Mouse (Mus musculus) testis, postnatal 10 days (tissue): ENCODE results near the gene Smad9.

Experiments
- DNase-seq: peaks from one replicate; pipeline ENCODE4 v3.0.0; 2021; ENCODE audit warnings: low spot score

The Smad9 gene

DNA sequence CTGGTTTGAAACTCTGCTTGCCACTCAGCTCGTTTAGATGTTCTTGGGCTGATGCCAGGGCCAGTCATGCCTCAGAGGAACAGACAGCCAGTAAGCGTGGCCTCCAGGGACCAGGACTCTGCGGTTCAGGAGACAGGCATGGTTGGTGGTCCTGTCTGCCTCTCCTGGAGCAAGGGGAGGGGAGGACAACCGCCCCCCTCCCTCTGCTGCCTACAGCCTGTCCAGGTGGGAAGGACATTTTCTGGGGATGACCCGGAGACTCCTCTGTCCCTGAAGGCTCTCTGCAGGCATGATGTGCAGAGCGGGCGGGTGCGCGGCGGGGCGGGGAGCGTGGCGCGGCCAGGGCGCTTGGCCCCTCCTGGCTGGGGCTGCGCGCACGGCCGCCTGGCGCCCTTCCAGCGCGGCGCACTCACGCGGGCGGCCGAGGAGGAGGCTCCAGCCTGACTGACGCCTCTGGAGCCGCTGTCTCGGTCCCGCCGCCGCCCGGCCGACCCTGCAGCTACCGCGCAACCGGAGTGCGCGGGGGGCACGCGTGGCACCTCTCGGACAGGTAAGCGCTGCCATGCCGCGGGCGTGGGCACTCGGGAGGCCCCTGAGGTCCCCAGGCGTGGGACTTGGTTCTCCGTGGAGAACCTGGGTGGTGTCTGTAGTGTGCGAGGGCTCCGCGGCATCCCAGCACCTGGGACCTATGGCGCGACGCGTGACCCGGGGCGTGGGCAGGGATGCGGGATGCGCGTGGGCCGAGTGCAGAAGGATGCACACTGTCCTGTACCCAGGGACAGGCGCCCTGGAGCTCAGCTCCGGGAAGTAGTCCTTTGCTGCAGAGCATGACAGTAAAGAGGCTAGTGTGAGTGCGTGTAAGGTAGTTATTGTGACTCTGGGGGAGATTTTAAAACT, at the start of gene Smad9:
Gene Smad9 (plus strand): TSS at position 438 of the 897 bp plus-strand sequence.
- peak; percentile 69 for DNase-seq

DNA sequence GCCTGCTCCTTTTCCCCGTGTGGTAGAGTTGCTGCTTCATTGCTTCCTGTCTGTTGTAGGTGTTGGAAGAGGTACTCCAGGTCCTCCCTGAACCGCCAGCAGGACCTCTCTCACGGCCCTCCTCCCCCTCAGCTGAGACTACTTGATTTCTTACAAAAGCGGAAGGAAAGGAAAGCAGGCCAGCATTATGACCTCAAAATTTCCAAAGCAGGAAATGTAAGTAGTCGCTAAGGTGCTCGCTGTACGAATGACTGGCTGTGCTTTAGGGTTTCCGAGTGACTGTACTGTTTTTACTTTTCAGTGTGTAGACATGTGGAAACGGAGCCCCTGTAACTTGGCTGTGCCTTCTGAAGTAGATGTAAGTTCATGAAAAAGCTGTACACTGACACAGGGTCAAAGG, 46.4 kb upstream of the Smad9 start:
- DNase-seq: no peak

DNA sequence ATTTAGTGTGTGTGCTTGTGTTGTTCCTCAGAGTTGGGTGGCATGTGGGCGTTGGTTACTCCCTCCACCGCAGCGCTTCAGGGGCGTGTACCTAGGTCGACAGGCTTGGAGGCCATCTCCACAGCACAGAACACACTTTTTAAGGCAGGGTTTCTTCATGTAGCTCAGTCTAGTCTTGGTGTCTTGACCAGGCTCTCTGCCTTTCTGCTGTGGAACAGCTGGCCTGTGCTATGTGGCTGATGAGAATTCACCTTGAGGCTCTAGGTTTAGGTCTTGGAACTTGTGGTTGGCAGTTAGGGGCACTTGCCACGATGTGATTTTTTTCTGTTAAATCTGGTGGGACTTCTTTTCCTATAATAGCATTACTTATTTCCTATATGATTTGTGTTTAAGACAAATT, 41.1 kb upstream of the Smad9 start, which contains the start of gene Gm21958:
Gene Gm21958 (minus strand): TSS at position 101 of the 400 bp plus-strand sequence.
- no peak for DNase-seq

DNA sequence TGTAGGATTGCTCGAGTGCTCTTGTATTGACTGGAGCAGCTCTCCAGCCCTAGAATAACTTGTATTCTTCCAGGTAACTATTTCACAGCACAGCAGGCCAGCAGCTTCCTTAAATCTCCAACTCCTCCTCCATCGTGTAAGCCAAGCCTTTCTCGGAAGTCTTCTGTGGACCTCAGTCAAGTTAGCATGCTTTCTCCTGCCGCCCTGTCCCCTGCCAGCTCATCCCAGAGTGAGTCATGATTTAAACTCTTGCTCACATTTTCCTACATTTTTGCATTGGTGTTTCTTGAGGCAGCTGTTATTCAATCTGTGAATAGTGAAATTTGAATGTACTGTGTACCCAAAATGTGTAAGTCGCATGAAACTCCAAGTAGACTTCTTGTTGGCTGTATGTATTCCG, 39.9 kb upstream of the Smad9 start:
- DNase-seq: no peak

DNA sequence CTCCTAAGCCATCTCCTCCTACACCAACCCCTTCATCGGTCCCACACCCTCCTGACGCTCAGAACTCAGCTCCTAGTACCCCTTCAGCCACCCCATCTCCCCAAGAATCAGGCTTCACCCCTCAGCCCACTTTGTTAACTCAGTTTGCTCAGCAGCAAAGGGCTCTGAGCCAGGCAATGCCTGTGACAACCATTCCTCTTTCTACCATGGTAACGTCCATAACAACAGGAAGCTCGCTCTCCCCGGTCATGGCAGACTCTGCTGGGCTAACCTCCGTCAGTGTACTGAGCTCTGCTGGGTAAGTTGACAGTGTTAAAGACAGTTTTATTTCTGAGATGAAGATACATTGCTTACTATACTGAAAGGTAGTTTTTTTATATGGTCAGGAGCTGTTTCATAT, 38.0 kb upstream of the Smad9 start:
- DNase-seq: no peak

DNA sequence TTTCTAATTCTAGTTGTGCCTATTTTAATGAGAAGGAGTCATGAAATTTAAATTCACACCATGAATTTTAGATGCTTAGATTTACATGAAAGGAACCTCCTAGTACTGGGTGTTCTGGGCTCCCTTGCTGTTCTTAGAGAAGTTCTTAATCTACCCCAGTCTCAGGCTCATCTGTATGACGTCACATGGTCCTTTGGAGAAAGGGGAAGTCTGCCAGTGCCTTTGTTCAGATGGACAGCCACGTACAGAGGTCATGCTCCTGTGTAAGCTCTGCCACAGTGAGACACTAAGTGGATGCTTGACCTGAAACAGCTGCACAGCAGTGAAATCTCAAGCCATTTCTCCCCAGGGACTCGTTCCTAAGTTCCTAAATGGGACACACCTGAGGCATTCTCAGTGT, 36.4 kb upstream of the Smad9 start:
- no peak for DNase-seq

DNA sequence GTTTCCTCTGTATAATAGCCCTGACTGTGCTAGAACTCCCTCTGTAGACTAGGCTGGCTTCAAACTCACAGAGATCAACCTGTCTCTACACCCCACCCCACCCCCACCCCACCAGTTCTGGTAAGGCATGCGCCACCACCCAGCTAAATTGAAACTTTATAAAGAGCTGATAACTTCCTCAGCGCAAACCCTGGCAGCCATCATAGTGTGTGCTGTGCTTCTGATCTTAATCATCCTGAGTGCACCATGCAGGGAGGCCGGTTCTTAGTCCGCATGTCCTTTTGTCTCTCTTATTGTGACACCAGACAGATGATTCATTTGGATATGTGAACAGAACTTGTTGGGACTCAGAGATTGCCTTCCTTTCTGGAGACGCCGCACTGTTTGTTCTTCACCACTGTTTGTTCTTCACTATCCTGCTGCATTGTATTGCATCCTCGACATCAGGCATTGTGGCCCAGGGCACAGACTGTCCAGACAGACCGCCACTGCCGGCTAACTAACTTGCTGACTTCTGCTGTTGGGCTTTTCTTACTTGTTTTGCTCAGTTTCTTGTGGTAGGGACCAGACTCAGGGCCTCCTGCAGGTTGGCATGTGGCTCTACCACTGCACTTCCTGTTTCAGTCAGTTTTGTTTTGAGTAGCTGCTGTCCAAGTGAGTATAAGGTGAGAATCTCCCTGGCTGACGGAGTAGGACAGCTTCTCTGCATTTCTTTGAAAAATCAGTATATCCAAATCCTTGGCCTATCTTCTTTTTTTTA, 31.5 kb upstream of the Smad9 start:
- no peak for DNase-seq

DNA sequence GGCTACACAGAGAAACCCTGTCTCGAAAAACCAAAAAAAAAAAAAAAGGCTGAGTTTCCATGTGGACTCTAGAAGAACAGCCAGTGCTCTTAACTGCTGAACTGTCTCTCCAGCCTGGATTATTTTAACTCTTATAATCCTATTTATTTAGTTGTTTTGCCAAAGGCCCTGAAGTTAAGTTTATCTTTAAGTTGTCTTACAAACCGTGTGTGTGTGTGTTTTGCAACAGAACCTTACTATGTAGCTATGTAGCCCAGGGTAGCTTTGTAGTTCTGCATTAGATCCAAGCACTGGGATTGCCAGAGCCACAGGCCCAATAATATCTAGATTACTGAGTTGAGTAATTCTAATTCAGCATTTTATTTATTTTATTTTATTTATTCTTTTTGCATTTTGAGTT, 30.0 kb upstream of the Smad9 start:
- no peak for DNase-seq

DNA sequence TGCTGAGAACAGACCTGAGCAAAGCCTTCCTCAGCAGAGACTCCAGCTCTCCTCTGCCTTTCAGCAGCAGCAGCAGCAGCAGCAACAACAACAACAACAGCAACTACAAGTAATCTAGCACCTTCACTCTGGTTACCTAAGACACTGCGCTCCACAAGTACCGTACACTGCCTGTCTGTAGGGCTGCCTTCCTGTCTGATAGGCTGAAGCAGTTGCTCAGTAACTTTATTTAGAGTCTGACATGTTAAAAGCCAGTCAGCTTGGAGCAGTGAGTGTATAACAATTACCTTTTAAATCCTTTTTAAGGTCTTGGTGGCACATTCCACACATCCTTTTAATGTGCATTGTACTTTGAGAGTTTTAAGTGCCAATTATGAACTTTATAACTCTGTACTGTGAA, 27.8 kb upstream of the Smad9 start:
- DNase-seq: no peak

DNA sequence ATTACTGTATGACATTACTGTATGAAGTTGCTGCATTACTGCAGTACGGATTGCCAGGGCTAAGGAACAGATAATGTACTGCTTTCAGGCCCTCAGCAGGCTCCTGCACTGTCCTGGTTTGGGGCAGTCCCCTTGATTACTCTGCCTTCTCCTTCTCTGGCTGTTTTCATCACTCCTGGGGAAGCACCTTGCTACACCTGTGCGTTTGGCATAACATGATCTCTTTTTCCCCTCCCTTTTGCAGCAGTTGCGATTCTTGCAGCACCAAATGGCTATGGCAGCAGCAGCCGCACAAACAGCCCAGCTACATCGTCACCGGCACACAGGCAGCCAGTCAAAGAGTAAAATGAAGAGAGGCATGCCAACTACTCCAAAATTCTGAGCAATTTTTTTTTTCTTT, 27.3 kb upstream of the Smad9 start:
- no peak for DNase-seq

DNA sequence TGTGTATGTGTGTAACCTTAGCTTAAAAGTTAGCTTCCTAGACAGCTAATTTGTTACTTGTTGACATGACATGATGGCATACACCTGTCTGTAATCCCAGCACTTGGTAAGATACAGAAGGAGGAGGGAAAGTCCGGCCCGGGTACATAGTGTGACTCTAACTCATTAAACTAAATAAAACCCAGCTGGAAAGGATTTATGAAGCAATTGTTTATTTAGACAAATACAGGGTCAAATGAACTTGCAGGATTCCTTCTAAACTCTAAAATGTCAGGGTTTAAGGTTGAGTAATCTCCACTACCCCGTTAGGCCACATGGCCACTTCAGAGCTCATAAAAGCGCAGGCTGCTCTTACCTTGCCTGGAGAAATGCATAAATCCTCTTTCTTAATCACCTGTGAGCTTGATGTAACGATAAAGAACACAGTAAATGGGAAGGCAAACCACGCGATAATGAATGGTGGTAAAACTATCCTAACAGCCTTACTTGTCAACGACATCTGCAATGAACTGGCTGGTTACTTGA, 23.7 kb upstream of the Smad9 start:
- no peak for DNase-seq

DNA sequence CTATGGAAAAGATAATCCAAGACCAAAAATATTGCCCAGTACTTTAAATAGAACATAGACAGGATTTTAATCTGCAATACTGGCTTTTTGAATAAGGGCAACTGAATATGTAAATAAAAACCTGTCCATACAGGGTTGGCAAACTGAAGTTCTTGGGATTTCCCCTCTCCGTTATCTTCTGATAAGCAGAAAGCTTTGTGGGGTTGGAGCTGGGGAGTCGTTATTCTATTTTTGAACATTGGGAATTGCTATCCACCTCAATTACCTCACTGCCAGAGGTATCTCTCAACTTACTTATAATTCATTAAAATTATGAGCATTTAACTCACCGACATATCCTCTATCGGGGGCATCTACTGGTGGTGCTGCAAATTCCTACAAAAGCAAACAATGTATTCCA, 23.0 kb upstream of the Smad9 start:
- no peak for DNase-seq

DNA sequence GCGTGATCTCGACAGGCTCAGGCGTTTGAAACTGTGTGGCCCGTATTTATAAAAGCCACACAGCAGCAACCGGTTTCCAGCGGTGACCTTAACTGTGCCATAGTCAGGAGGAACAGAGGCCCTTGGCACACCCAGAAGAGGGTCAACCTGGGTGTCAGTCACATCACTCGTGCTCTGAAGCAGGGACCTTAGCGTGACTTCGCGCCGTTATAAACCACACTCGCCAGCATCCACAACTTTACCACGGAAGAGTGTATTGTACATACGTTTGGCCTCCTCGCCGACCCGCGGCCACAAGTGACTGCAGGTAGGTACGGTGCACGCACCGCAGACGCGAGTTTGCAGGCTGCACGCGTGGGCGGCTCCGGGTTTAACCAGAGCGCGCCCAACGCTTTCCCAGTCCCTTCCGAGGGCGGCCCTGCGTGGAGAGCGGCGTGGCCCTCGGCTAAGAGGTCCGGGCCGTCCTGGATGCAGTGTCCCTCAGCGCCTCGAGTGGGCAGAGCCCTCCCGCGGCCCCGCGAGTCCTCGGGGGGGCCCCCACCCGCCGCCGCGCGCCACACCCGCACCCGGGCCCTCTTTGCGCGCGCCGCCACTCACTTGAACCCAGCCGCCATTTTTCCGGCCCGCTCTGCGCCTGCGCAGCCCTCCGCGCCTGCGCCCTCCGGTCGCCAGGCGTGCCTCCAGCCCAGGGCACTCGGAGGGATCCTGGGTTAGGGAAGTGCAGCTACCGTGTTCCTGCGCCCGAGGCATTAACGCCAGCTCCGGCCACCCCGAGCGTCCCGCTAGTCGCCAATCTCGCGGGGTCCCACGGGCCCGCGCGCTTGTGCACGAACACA, 20.8 kb upstream of the Smad9 start:
- DNase-seq: peak; percentile 95

DNA sequence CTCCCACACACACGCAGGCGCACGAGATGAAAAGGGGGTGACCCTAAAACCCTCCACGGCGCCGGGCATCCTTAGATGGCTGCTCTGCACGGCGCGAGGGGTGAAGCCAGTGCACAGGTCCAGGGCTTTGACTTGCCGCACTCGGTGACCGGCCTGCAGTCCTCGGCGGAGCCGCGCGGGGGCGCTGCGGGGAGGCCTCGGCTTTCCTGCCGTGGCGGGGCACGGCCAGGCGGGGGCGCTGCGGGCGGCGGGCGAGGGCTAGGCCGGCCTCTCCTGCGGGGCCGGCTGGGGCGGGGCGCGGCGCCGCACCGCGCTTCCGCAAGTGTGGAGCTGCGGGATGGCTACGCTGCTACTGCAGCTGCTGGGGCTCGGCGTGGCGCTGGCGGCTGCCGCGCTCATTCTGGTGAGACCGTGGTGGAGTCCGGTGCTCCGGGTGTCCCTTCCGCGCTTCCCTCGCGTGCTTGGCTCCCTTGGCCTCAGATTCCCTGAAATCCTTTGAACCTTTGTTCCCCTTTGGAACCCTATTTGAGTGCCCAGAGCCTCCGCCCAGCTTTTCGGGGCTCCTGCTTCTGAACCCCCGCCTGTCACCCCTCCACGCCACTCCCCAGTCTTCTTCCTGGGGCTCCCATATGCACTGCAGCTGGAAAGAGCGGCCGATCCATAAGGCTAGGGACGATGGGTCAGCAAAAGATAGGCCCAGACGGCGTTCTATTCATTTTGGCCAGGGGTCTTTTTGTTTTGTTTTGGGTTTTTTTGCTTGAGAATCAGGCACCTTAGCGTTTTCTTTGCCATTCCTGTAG, 19.9 kb upstream of the Smad9 start, which contains the start of the genes Exosc8 and Alg5:
Gene Exosc8 (minus strand): TSS at position 147 of the 800 bp plus-strand sequence.
Gene Alg5 (plus strand): TSS at position 293 of the 800 bp plus-strand sequence.
- peak; percentile 96 for DNase-seq

DNA sequence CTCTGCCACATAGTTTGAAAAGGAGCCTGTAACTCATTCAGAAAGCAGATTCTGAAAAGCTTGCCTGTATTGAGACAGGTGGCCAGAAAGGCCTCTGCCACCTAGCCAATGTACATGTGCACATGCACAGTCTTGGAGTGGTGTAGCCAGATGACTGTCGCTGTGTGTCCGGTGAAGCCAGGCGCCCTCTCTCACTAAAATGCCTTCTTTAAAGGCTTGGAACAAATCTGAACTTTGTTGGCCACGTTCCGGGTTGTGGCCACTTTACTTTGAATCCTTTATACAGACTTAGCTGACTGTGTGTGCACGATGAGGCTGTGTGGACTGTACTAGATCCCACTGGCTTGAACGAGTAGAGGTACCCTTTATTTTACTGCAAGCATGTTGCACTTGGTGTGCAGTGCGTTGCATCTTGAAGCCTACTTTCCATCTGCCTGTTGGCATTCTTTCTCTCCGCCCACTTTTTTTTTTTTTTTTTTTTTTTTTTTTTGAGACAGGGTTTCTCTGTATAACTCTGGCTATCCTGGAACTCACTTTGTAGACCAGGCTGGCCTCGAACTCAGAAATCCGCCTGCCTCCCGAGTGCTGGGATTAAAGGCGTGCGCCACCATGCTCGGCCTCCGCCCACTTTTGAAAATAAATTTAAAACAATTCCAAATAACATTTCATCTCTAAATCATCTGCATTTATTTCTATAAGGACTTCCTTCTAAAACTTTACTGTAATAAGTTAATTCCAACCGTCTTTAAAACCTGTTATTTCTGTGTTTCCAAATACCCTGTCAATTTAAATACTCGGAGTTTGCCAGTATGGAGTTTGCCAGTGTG, 19.1 kb upstream of the Smad9 start:
- no peak for DNase-seq

DNA sequence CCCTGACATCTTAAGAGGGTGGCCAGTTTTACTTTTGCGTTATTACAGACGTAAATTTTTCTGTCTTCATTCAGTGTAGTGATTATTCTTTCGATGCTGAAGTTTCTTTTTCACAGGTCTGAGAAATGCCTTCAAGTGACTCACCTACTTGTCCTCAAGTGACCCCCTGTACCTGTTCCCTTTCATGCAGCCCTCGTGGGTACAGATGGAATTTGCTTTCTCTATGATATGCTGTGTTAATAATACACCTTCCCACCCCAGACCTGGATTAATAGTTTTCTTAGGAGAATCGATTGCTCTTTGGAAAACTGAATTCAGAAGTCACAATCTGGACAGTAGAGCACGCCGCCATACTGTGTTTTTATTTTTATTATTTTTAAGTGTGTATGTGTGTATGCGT, 18.1 kb upstream of the Smad9 start:
- DNase-seq: no peak

DNA sequence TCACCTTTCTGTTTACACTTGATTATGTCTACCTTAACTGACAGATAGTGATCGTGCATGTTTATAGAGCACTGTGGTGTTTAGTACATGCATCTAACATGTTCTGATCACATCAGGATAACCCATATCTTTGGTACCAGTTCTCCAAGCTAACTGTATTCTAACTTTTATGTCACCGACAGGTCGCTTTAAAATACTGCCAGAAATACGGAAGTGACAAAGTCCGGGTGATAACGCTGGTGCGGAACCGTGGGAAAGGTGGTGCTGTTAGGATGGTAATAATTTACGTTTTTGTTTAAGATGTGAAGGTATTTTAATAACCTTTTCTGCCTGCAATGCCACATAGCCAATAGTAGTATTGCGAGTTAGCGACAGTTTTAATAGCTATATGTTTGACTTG, 13.4 kb upstream of the Smad9 start:
- no peak for DNase-seq

DNA sequence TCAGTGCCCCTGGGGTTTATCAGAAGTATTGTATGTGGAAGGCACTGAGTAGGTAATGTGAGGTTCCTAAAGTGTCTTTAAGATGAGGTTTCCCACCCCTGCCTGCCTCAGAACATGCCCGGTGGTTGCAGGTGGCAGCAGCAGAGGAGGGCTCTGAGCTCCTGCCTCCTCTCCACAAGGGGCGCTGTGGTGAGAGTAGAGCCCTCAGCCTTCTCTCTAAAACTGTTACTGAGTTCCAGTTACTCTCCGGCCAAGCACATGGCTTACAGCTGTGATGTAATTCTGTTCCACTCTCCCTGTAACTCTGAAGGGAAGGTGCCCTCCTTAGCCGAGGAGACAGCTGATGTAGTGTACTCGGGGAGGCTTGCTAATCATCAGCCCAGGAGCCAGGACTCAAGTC, 9.6 kb upstream of the Smad9 start:
- peak; percentile 62 for DNase-seq

DNA sequence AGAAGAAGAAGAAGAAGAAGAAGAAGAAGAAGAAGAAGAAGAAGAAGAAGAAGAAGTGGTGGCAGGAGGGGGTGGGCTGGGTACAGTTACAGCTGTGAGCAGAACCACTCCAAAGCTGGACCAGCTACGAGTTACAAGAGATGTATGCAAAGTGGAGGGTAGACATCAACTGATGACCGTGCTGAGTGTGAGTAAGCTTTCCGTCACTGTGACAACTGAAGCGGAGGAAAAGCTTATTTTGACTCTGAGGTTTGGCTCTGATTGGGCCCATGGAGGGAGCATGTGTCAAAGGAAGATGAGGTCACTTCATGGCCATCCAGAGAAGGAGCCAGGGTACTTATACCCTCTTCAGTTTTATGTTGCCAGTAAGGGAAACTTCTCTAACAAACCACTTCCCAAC, 2.0 kb upstream of the Smad9 start:
- DNase-seq: no peak

DNA sequence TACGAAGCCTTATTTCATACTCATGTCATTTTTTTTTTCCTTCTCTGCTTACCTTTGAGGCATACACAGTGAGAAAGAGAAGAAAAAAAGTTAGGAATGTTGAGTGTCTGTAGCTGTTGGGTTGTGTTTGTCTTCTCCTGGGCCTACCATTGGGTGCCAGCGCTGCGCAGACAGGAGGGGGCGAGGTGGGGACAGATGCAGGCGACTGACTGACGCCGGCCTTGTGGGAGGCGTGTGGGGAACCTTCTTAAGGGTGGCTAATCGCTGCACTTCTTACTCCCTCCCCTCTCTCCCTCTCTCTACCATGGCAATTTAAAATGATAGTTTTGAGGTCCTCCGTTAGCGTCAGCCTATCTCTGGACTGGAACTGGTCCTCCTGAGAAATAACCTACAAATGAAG, 676 bp downstream of the Smad9 start:
- no peak for DNase-seq
